Mouse (Mus musculus): ENCODE results near the gene Cdc20b.
A peak's percentile ranks its signal among the peaks of the same experiment; 100 is the strongest.

DNA sequence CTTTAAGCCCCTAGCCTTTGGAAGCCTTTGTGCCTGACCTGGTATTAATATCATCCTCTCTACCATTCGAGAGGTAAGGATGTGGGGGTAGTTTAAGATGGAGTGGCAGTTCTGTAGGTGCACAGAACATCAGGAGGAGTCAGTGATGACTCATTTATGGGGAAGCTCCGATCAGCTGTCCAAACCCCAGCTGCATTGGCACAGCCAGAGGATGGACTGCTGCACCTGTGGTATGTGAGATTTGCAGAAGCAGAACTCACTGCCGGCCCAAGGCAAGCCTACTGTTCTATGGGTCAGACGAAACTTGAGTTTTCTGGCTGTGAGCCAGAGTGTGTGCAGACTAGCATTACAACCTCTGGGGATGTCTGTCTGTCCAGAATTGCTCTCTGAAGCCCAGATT lies 38.5 kb upstream of the Cdc20b start:
- TF ChIP-seq TCF12 (IDR thresholded peaks at IDR 0.05; ENCODE audit: insufficient read depth, poor library complexity, severe bottlenecking) (no peak), CEBPB (IDR thresholded peaks at IDR 0.05; ENCODE audit: insufficient read depth, poor library complexity, severe bottlenecking) (no peak), MYOG (IDR thresholded peaks at IDR 0.05; ENCODE audit: control insufficient read depth in 1 of 3, insufficient read depth in 1 of 3, insufficient read length in 2 of 3, low read depth in 2 of 3) (peak in 2 of 3 experiments; percentile 40 to 65), USF1 (IDR thresholded peaks at IDR 0.05; ENCODE audit: low read depth) (no peak), POLR2AphosphoS2 (IDR thresholded peaks at IDR 0.05; ENCODE audit: insufficient read length, low read depth) (no peak), POLR2A (IDR thresholded peaks at IDR 0.05; ENCODE audit: insufficient read length, low read depth) (no peak), MYOD1 (IDR thresholded peaks at IDR 0.05; ENCODE audit: control insufficient read depth in 1 of 3, insufficient read length in 2 of 3, low read depth in 2 of 3) (peak in 2 of 3 experiments; percentile 75 to 77), REST (IDR thresholded peaks at IDR 0.05; ENCODE audit: insufficient read depth, insufficient read length) (no peak), E2F4 (IDR thresholded peaks at IDR 0.05; ENCODE audit: insufficient read depth) (no peak), MAX (IDR thresholded peaks at IDR 0.05; ENCODE audit: low read depth) (no peak), TCF3 (IDR thresholded peaks at IDR 0.05; ENCODE audit: insufficient read length, low read depth) (peak; percentile 33)

Data from myocyte (in vitro differentiated cells).